Mouse (Mus musculus) stomach, embryonic 14.5 days (tissue): Measurements from ENCODE around the gene Rilp. TPM values are rescaled to one million over a fixed set of nuclear protein-coding genes. Genes with fewer than 3 reads are reported as not detected.

Source experiments
- microRNA counts: library from miRNA; unstranded; fragments of <30 nt; microRNA quantifications from one replicate; lab custom pipeline; 2016
- microRNA-seq: library from miRNA; unstranded; fragments of <30 nt; microRNA quantifications from one replicate; pipeline ENCODE4, GENCODE M21; 2016
- polyA plus RNA-seq: library from polyadenylated mRNA; unstranded; fragments of >200 nt; fragmentation: Nextera tagmentation; extraction: Ambion mirVana; gene quantifications from 2 replicates; pipeline ENCODE4 v1.2.1, GENCODE M21; 2014

Rilp gene
- polyA plus RNA-seq, 1 experiment from 2014 or later, result 0.32 TPM

MicroRNAs encoded within 50 kb of the gene (microRNA counts, 519-probe panel; counts per million panel counts)
- 4,189 counts per million, percentile 83 among the panel's probes with 10 or more counts for microRNA mmu-miR-22 (lab: Ali Mortazavi, UCI)

Small RNA genes within 50 kb of the gene (microRNA-seq; reads per million reads assigned to microRNA genes)
- gene Mir22 (3,240 reads per million, percentile 85 among the genes with 10 or more reads in this experiment), gene Mir3971 (not detected)

Other genes starting within 250 kb of the Rilp start
- gene Rpa1, start 161.8 kb upstream of the Rilp start, polyA plus RNA-seq, result 111 and 121 TPM in 2 replicates
- 12.6 and 14.2 TPM in 2 replicates for gene Smyd4, start 161.7 kb upstream of the Rilp start, polyA plus RNA-seq
- 54.2 and 59.0 TPM in 2 replicates for gene Serpinf1, start 87.4 kb upstream of the Rilp start, polyA plus RNA-seq
- gene Serpinf2, start 70.5 kb upstream of the Rilp start, polyA plus RNA-seq, result 14.9 and 17.2 TPM in 2 replicates
- gene Wdr81, start 55.4 kb upstream of the Rilp start, polyA plus RNA-seq, result 4.6 and 5.1 TPM in 2 replicates
- 23.3 and 26.3 TPM in 2 replicates for gene Tlcd2, start 48.4 kb upstream of the Rilp start, polyA plus RNA-seq
- gene Prpf8, start 23.3 kb upstream of the Rilp start, polyA plus RNA-seq, result 79.7 and 79.8 TPM in 2 replicates
- 4.8 and 5.4 TPM in 2 replicates for gene Scarf1, start 3.4 kb downstream of the Rilp start, polyA plus RNA-seq
- 4.0 and 5.1 TPM in 2 replicates for gene Slc43a2, start 21.6 kb downstream of the Rilp start, polyA plus RNA-seq
- 74.4 and 91.8 TPM in 2 replicates for gene Pitpna, start 78.0 kb downstream of the Rilp start, polyA plus RNA-seq
- 25.9 and 27.7 TPM in 2 replicates for gene Inpp5k, start 120.9 kb downstream of the Rilp start, polyA plus RNA-seq
- gene Myo1c, start 140.4 kb downstream of the Rilp start, polyA plus RNA-seq, result 31.2 and 34.3 TPM in 2 replicates
- gene Crk, start 169.2 kb downstream of the Rilp start, polyA plus RNA-seq, result 101 and 104 TPM in 2 replicates
- 887 and 916 TPM in 2 replicates for gene Ywhae, start 222.8 kb downstream of the Rilp start, polyA plus RNA-seq